Mouse (Mus musculus) spleen, embryonic (tissue): Measurements from ENCODE around the gene Macf1.

ENCODE experiments used
- CTCF ChIA-PET: fragments of 350-600 bp; sonication (Branson Sonifier 250); formaldehyde crosslinking; loops from one replicate; lab custom pipeline; 2022; lab: Charles Lee

Macf1 gene

DNA sequence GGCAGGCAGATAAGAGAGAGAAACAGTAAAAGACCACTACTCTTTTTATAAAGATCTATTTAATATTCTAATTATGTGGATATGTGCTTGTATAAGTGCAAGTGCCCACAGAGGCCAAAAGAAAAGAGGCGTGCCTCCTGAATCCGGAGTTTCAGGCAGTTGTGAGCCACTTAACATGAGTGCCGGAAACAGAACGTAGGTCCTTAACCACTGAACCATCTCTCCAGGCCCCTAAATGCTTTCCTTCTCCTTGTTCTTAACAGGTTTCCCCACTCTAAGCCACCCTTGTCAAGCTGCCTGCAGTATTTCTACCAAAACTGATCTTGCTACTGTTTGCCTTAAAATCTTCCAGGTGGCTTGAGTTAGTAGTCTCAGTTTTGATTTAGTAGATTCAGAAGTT is 123.3 kb downstream of the Macf1 start:
- CTCF ChIA-PET, result interaction anchor here (1.1 to 1.3 kb wide), 2 partner anchors 20 to 23 kb away, joined by 3 to 6 read pairs; no protein-coding TSS in a partner anchor

DNA sequence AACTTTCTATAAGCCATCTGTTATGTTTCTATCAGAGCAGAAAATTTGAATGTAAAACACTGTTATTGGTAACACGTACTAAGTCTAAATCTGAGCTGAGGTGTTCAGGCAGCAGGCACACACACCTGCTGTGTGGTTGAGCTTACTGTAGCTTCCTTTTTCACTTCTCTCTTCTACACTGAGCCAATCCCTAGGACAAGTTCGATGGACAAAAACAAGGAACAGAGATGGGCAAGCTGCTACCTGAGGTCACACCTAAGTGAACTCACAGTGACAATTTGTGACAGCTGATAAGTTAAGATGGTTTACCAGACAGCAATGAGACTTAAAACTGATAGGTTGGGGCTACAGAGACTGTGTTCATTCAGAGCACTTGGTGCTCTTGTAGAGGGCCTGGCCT is 125.7 kb downstream of the Macf1 start:
- CTCF ChIA-PET, result interaction anchor here (0.9 kb wide), 1 partner anchor 26 kb away, joined by 3 read pairs; no protein-coding TSS in a partner anchor

GRCm38 (mm10) chr4:123555251-123555650 is 128.9 kb downstream of the Macf1 start:
- CTCF ChIA-PET, result interaction anchor here (0.6 kb wide), 1 partner anchor 36 kb away, joined by 6 read pairs; no protein-coding TSS in a partner anchor

DNA sequence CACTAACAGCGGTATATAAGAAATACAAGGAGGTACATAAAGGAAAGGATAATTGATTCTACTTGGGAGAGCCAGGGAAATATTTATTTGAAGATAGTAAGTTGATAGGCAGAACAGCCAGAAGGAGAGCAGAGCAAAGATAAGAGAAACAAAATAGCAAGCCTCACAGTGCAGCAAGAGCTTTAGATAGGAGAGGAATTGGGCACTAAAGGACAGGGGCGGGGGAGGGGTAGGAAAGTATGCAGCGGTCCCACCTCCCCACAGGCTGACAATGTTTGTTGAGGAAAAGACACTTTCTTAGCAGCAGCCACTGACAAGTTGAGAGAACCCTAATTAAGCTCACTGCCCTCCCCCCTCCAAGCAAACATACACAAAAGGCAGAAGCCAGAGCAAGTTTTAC is 131.5 kb downstream of the Macf1 start:
- CTCF ChIA-PET, result interaction anchor here (1.2 kb wide), 1 partner anchor 34 kb away, joined by 5 read pairs; no protein-coding TSS in a partner anchor

- CTCF ChIA-PET, result interaction anchor here (0.7 kb wide), 1 partner anchor 153 kb away, joined by 4 read pairs; no protein-coding TSS in a partner anchor
Observed at GRCm38 (mm10) chr4:123548317-123548716, 135.8 kb downstream of the Macf1 start.

DNA sequence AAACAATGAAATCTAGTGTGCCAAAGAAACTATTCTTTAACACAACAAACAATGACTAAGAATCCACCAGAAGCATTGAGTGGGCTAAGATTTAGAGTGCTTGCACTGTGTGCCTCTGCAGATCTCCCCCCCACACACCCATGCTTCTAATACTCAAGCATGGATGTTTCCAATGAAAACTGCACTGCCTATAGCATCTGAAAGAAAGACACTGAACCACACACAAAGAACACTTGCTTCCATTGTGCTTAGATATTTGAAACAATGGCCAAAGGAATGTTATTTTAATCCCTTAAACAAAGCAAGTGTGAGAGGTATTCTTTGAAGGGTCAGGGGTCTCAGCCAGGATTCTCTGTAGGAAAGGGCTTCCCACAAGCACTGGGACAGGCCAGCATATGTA is 140.5 kb downstream of the Macf1 start:
- CTCF ChIA-PET, result interaction anchor here (1.2 kb wide), 1 partner anchor 40 kb away, joined by 4 read pairs; no protein-coding TSS in a partner anchor

DNA sequence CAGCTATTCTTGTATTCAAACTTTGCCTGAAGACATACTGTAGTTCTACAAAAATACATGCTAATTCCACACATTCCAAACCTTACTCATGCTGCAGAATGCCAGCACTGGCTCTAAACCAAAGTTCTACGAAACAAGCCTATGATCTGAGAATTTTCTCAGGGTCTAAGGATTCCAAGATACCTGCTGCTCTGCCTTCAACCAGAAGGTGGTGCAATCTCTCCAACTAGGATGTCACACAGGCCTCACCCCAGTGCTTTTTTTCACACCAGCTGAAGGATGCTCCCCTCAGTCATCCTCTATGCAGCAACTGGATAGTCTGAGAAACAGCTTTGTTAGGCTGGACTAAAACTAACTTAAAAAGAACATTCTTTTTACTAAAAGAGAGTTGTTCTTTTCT is 148.9 kb downstream of the Macf1 start:
- CTCF ChIA-PET, result interaction anchor here (0.6 to 1.7 kb wide), 4 partner anchors 42 to 135 kb away, joined by 5 to 15 read pairs (median 8); no protein-coding TSS in a partner anchor

- CTCF ChIA-PET, result interaction anchor here (0.7 to 1.6 kb wide), 3 partner anchors 24 to 52 kb away, joined by 3 to 7 read pairs (median 3); no protein-coding TSS in a partner anchor
Observed at GRCm38 (mm10) chr4:123532001-123532400, 152.2 kb downstream of the Macf1 start.

DNA sequence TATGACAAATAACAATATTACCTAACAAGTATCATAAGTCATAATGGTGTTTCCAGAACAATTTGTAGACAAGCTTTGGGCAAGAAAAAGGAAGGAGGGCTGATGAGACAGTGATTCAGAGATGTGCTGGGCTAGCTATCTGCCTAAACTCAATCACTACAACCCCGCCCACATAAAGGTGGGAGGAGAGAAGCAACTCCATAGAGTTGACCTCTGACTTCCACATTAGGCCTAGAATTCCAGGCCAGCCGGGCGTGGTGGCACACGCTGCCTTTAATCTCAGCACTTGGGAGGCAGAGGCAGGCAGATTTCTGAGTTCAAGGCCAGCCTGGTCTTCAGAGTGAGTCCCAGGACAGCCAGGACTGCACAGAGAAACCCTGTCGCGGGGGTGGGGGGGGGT is 153.2 kb downstream of the Macf1 start:
- CTCF ChIA-PET, result no interaction called here

DNA sequence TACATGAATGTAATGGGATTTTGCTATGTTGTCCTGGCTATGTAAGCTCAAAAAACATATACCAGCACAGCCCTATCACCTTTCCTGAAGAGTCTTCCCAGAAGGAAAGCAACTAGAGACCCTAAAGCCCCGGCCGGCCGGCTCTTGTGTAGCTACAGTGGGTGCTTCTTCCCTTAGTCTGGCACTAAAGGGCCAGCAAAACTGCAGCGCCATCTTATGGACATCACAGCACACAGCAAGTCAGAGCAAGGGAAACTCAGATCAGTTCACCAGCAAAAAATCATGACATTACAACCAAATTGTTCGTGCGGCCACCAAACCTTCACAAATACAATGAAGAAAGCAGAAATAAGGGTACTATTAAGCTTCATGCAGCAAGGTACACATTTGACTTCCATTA is 154.9 kb downstream of the Macf1 start:
- CTCF ChIA-PET, result interaction anchor here (1.0 kb wide), 1 partner anchor 55 kb away, joined by 4 read pairs; no protein-coding TSS in a partner anchor

GRCm38 (mm10) chr4:123527607-123528010 is 156.6 kb downstream of the Macf1 start:
- CTCF ChIA-PET, result no interaction called here

DNA sequence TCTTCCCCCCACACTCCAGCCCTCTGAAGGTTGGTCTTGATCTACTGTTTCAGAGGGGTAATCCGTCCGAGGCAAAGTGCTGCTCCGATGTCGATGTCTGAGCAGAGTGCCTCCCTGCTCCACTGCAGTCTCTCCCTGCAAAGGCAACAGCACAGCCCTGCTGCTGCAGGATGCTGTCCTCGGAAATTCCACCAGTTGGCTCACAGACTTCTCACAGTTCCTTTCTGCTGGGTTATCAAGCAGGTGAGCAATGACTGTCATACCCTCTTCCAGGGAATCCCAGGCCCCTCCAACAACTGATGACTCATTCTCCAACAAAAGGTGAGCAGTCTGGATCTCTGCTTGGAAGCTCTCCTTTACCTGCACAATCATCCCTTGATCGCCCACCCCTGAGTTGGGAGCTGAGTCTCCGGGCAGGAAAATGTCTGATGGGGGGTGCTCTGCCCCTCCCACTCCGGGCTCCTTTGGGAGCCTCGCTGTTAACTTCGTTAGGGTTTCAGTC is 157.3 kb downstream of the Macf1 start:
- CTCF ChIA-PET, result no interaction called here

DNA sequence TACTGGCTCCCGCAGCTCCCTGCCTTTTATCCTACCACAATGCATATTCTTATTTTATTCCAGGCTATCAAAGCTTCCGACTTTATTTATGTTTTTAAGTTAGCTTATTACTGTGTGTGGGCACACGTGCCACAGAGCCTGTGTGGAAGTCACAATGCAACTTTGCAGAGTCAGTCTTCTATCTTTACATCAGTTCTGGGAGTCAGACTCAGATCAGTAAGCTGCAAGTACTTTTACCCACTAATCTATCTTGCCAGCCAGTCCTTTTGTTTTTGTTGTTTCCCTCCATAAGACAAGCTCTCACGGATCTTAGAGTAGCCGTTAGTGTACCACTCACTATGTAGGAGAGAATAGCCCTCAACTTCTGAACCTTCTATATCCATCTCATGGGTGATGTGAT is 159.4 kb downstream of the Macf1 start:
- CTCF ChIA-PET, result no interaction called here

- CTCF ChIA-PET, result interaction anchor here (0.5 to 0.8 kb wide), 5 partner anchors 19 to 163 kb away, joined by 3 to 11 read pairs (median 5); no protein-coding TSS in a partner anchor
Observed at GRCm38 (mm10) chr4:123520123-123520522, 164.0 kb downstream of the Macf1 start.

DNA sequence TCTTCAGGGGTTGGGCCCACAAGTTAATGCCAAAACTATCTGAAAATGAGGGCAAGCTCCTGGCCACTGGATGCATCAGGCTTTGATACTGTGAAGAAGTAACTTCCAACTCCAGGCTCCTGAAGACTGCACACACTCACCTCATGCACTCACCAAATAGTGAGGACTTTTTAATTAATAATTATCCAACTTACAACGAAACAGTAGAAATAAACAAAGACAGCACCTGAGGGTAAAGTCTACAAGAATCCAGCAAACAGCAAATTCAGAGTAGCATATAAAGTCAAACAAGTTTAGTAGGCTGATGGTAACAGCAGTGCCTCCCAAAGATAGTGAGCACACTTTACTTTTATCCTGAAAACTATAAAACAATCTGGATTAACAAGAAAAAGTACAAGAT is 168.5 kb downstream of the Macf1 start:
- CTCF ChIA-PET, result interaction anchor here (0.6 kb wide), 1 partner anchor 117 kb away, joined by 11 read pairs; no protein-coding TSS in a partner anchor

- CTCF ChIA-PET, result no interaction called here
Observed at GRCm38 (mm10) chr4:123510201-123510600, 174.0 kb downstream of the Macf1 start.

GRCm38 (mm10) chr4:123489086-123489485 is 195.1 kb downstream of the Macf1 start:
- CTCF ChIA-PET, result no interaction called here

DNA sequence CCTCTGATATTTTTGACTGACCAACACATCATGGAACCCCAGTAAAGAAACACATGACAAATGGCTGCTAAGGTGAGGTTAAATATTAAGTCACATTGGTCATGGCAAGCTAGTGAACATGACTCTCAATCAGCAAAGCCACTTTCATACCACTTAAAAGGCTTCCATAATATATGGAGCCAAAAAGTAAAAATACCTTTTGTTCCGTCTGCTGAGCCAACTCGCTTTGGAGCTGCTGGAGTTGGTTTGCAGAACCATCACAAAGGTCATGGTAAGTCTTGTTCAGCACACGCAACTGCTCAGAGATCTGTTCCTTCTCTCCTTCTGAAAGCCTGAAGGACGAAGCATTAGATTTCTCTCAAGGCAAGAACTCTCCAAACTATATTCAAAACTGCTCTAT is 204.2 kb downstream of the Macf1 start:
- CTCF ChIA-PET, result no interaction called here

DNA sequence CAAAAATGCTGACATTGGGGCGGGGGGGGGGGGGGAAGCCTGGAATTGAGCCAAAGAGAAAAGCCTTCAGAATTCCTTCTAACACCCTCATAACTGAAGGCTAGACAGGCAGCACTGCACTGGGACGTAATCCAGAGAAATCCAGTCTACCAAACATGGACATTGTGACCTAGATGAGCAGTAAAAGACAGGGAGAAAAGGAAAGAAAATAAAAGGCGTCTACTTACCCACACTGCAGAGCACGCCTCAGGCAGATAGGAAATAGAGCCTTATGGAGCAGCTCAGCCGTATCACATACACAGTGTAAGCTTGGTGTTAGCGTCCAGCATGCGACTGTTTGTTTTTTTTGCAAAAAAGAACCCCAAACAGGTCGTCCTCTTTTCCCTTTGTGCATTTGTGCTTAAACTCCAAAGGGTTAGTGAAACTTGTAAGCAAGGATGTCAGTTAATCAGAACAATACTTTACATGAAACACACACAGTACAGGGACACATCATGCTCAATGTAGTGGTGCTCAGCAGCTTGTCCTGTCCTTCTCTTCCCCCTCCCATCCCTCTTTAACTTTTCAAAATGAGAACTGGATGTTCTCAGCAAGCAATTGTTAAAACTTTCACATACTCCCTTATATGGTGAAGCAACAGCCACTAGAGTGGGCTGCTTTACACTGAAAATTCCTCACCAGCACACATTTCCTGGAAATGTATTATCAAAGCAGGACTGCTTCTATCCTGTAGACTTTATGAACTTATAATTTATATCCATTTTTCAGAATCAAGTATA is 205.3 kb downstream of the Macf1 start:
- CTCF ChIA-PET, result no interaction called here

DNA sequence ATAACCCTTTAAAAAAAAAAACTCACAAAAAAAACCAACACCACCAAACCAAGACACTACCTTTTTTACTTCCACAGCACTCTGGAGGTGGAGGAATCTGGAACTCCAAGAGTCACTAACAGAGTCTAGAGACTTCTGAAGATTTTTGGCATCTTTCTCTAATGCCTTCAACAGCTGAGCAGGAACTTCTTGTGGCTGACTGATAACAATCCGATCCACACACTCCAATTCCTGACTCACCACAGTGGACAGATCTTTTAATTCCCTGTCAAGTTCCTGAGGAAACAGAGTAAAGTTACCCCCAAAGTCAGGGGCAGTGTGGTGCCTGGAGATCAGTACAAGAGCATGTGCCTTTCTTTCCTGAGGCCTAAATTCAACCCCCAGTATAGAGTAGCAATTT is 218.4 kb downstream of the Macf1 start:
- CTCF ChIA-PET, result no interaction called here

DNA sequence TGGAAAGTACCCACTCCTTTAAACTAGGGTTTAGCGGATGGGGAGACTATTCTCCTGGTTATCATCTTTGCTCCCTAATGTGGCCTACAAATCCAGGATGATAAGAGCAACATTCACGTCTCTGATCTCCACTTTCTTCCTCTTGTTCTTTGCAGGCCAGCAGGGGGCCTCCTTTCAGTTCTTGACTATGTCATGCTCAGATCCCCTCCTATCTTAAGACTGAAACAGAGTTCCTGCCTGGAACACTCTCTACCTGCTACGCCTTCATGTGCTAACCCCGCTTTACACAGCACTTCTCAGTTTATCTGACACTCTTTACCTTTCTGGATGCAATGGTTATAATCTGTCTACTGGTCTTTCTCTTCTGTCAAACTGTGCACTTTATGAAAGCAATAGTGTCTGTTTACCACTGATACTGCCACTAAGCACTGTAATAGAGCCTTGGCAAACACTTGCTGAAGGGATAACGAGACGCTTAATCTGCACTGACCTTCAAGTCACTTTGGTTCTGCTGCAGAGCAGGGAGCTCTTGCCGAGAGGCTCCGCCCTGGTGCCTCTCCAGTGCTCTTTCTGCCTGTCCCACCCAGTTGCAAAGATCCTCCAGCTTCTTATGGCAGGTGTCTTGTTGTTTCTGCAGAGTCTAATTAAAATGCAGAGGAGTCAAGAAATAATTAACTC is 223.4 kb downstream of the Macf1 start:
- CTCF ChIA-PET, result interaction anchor here (0.6 kb wide), 1 partner anchor 26 kb away, joined by 4 read pairs; no protein-coding TSS in a partner anchor
